Mouse (Mus musculus): ENCODE results near the gene Abcd2.

The Abcd2 gene

DNA sequence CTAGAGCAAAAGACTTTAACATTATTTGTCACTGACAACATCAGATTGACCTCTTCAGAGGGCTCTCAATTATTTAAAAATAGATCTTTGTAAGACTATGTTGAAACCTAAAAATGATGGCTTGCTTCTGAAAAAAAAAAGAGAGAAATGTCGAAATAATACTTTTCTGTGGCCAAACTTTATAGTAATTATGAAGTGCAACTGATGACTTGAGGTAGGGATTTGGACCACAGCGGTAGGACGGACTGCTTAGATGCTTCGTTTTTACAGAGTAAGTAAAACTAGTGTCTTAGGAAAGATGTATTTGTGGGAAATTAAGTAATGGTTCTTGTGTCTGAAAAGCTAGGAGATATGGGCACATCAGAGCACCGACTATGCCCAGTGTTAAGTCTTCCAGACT, 30.4 kb downstream of the Abcd2 start:
- DNase-seq (ENCODE audit: low read depth, low spot score): no peak

GRCm38 (mm10) chr15:91153311-91153710, 38.3 kb downstream of the Abcd2 start:
- DNase-seq (ENCODE audit: low read depth, low spot score): no peak

DNA sequence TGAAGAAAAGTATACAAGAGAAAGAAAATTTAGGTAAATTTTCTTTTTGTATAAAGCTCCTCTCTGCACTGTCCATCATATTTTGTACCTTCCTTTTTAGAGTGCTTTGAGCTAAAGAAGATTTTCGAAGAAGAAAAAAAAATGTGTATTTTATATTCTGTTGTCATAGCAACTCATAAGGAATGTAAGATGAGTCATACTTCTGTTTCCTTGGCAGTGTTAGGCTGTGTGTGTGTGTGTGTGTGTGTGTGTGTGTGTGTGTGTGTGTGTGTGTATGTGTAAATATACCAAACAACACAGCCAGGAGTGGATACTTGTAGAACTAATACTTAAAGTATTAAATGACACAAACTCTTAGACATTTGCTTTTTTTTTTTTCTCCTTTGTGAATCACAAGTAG, 39.0 kb downstream of the Abcd2 start:
- no peak for DNase-seq (ENCODE audit: low read depth, low spot score)

DNA sequence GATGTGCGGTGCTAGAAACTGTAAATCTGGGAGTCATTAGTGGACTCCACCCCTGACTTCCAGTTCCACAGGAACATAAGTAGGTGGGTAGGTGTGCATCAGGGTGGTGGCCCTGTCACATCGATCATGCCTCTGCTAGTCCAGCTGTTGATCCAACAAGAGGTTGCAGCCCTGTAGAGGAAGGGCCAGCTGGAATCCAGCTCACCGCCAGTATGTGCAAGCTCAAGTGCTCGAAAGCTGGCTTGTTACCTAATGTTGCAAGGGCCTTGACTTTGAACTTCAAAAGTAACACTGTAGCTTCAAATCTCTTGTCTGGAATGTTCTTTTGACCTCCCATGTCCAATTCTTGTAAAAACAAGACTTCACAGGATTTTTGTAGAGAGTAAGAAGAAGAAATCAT, 67.0 kb downstream of the Abcd2 start:
- DNase-seq (ENCODE audit: low read depth, low spot score): no peak

DNA sequence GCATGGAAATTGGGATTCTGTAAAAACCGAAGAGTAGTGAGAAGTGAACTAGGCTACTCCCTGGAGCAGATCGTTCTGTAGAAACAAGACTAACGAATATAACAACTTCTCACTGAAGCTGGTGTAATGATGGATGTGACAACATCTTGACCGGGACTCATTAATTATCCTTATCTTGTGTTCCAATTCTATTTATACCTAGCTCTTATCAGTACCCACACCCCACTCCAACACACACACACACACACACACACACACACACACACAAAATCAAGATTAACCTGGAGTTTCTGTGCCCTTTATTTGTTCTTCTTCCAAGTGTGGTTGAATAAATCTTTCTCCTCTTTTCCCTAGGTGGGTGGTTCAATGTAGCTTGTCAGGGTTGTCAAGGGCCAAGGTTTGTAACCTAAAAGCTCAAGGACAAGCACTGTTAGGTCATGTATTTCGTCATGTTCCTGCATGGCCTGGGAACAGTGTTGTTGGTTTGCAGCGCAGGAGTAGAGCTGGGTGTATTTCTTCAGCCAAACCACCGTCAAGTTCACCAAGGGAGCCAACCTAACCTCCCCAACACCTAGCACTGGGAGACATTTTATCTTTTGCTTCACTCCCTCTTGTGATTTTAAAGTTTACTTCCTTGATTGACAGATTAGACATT, 78.9 kb downstream of the Abcd2 start:
- DNase-seq (ENCODE audit: low read depth, low spot score): no peak

DNA sequence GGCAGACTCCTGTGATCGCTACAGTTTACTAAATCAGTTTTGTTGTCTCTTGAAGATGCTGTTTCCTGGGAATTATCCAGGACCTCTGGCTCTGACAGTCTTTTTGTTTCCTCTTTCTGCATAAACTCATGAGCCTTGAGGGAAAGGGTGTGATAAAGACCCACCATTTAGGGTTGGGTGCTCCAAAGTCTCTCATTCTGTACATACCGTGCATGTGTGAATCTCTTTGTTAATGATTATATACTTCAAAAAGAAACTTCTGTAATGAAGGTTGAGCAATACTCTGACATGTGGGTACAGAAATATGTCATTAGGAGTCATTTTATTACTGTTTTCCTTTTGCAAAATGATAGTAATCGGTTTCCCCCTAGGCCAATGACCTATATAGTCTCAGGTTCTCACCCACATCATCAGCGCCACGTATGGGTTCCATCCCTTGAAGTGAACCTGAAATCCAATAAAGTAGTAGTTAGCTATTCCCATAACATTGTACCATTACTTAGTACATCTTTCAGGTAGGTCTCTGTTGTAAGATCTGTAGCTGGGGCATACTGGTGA, 83.4 kb downstream of the Abcd2 start:
- no peak for DNase-seq (ENCODE audit: low read depth, low spot score)

DNA sequence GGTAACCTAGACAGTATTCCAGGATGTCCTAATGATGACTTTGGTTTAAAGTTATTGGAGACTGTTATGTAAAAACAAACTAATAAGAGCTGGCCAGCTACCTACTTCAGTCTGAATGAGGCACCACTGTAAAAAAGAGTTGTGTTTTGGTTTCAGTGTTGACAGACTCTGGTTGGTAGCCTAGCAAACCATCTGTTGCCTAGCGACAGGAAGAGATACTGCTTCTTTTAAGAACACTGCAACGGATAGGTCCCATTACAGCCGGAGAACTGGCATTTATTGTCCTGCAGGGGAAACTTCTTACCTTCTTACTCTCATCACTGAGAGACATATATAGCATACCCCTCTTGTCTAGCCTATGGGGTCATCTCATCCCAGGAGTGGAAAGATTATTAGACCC, 86.7 kb downstream of the Abcd2 start:
- DNase-seq (ENCODE audit: low read depth, low spot score): no peak

- no peak for DNase-seq (ENCODE audit: low read depth, low spot score)
Observed at GRCm38 (mm10) chr15:91104276-91104675, 87.3 kb downstream of the Abcd2 start.

DNA sequence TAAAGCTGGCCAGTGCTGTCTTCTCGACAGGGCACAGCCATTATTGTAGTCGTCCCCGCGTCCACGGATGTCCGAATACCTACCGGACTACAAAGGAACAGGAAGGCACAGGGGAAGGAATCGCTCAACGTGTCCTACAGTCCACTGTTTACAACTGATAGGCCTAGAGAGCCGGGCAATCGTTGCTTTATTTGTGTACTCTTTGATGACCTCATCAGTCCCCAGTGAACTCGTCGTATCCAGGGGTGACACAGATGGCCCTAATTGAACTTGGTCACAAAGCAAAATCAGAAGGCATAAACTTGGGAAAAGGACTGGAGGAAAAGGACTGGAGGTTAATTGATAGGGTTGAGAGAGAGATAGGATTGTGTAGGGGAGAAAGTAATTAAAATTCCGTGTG, 87.8 kb downstream of the Abcd2 start:
- no peak for DNase-seq (ENCODE audit: low read depth, low spot score)

- DNase-seq (ENCODE audit: low read depth, low spot score): no peak
Observed at GRCm38 (mm10) chr15:91103305-91103704, 88.3 kb downstream of the Abcd2 start.

DNA sequence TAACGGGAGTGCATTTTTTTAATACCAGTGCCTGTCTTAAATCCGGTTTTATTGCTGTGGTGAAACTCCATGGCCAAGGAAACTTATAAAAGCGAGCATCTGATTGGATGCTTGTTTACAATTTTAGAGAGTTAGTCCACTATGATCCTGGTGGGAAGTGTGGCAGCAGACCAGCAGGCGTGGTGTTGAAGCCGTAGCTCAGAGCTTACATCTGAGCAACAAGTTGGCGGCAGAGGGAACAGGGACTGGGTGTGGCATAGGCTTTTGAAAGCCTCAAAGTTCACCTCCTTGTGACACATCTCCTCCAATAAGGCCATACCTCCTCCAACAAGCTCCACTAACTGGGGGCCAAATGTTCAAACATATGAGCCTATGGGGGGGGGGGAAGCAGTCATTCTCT, 95.0 kb downstream of the Abcd2 start:
- no peak for DNase-seq (ENCODE audit: low read depth, low spot score)
